Mouse (Mus musculus) forebrain, embryonic 16.5 days (tissue): ENCODE measurements around the gene Ccr4. TPM values are rescaled to one million over a fixed set of nuclear protein-coding genes. Genes with fewer than 3 reads are reported as not detected.

ENCODE experiments used
- ATAC-seq: fragments of 200-750 bp; cut with Nextera tagmentation; 2 replicates; pipeline ENCODE4 v1.8.0; 2017; ENCODE audit warnings: mild to moderate bottlenecking, moderate library complexity
- H3K27ac ChIP-seq: fragments of 300-500 bp; sonication (generic); 2 replicates; pipeline ENCODE4 v1.5.1; 2014; ENCODE audit warnings: low read length, control low read depth
- H3K27me3 ChIP-seq: fragments of 300-500 bp; sonication (generic); replicated peaks from 2 replicates; pipeline ENCODE4 v1.6.1; 2014; ENCODE audit warnings: low read length; ENCODE audit not compliant: control insufficient read depth, insufficient read depth
- H3K36me3 ChIP-seq: fragments of 300-500 bp; sonication (generic); 2 replicates; pipeline ENCODE4 v1.6.1; 2014; ENCODE audit not compliant: control insufficient read depth, insufficient read depth
- H3K4me1 ChIP-seq: fragments of 300-500 bp; sonication (generic); replicated peaks from 2 replicates; pipeline ENCODE4 v1.6.1; 2014; ENCODE audit warnings: low read length; ENCODE audit not compliant: control insufficient read depth, insufficient read depth
- H3K4me2 ChIP-seq: fragments of 300-500 bp; sonication (generic); 2 replicates; pipeline ENCODE4 v1.6.1; 2014; ENCODE audit warnings: mild to moderate bottlenecking, low read length, control low read depth
- H3K4me3 ChIP-seq: fragments of 300-500 bp; sonication (generic); replicated peaks from 2 replicates; pipeline ENCODE4 v1.5.1; 2014; ENCODE audit warnings: mild to moderate bottlenecking, low read length, control low read depth
- H3K9ac ChIP-seq: fragments of 300-500 bp; sonication (generic); replicated peaks from 2 replicates; pipeline ENCODE4 v1.6.1; 2014; ENCODE audit warnings: low read depth, low read length, control low read depth
- H3K9me3 ChIP-seq: fragments of 300-500 bp; sonication (generic); 2 replicates; pipeline ENCODE4 v1.6.1; 2016; ENCODE audit warnings: low read length; ENCODE audit not compliant: control insufficient read depth
- WGBS: fragments of 180-500 bp; shearing (Covaris S2); extraction: QIAGEN DNeasy Blood & Tissue Kit; methylation state at CpG from one replicate; pipeline ENCODE4 v1.1.7; 2014; 5-methylcytosine and 5-hydroxymethylcytosine counted together
- polyA plus RNA-seq: library from polyadenylated mRNA; unstranded; fragments of >200 nt; fragmentation: Nextera tagmentation; extraction: Ambion mirVana; gene quantifications from 2 replicates; pipeline ENCODE4 v1.2.1, GENCODE M21; 2015

Gene Ccr4
- polyA plus RNA-seq, 1 experiment from 2014 or later, result not detected

DNA sequence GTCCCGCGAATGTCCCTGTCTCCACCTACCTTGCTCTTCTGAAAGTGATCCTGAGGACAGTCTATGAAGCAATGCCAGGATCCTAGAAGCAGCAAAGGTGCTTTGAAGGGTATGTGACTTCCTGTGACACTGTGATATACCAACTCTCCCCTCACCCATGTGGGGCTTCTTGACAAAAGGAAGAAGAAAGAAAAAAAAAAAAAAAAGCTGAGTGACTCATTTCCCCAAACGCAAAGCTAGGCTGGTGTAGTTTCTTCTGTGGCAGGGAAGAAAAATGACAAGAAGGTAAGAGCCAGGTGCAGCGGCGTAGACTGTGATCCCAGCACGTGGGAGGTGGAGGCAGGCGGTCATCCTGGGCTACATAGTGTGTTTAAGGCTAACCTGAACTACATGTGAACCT, 8.2 kb downstream of the Ccr4 start:
- H3K9ac ChIP-seq, result no peak overlapping the region
- H3K4me3 ChIP-seq, result no peak overlapping the region
- no peak for ATAC-seq
- no peaks in the 10 kb centered on the region for H3K4me1 ChIP-seq
- H3K36me3 ChIP-seq, result no peaks in the 10 kb centered on the region
- H3K27me3 ChIP-seq, result no peaks in the 10 kb centered on the region
- no peaks in the 10 kb centered on the region for H3K9me3 ChIP-seq
- H3K4me2 ChIP-seq, result no peak overlapping the region
- WGBS, result 83% methylated on average over 7 of the region's 7 CpGs
- no peak overlapping the region for H3K27ac ChIP-seq

DNA sequence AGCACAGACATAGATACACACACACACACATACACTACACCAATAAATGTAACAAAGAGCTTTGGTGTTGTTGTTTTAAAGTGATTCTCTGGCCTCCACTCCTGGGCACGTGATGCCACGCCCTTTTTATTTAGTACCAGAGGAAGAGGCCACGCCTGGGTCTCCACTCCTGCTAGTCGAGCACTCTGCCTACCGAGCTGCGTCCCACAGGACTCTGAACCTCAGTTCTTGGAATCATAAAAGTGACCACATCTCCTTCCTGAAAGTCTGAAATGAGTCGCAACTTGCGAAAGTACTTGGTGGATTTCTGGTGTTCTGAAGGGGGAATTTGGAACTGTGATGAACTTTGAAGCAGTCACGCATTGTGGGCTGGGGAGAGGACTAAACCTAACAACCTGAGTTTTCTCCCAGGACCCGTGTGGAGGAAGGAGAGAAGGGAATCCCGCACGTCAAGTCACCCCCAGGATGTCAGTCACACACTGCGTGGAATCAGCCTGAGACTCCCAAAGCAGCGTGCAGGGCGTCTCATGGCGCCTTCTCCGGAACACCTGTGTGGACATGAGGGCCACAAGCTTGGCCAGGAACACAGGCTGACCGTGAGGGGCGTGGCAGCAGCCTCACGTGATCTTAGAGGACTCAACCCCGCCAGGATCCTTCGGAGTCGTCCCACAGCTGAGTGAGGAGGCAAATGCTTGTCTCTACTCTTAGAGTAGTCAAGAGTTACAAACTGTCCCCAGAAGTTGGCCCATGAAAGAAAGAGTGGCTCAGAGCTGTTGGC, 17.0 kb downstream of the Ccr4 start:
- Histone ChIP-seq H3K9me3 (no peaks in the 10 kb centered on the region), H3K4me3 (no peak overlapping the region), H3K36me3 (no peaks in the 10 kb centered on the region), H3K4me1 (no peaks in the 10 kb centered on the region), H3K27ac (no peak overlapping the region), H3K9ac (no peak overlapping the region), H3K4me2 (no peak overlapping the region), H3K27me3 (no peaks in the 10 kb centered on the region)
- ATAC-seq, result no peak
- WGBS, result 88% methylated on average over 23 of the region's 23 CpGs

DNA sequence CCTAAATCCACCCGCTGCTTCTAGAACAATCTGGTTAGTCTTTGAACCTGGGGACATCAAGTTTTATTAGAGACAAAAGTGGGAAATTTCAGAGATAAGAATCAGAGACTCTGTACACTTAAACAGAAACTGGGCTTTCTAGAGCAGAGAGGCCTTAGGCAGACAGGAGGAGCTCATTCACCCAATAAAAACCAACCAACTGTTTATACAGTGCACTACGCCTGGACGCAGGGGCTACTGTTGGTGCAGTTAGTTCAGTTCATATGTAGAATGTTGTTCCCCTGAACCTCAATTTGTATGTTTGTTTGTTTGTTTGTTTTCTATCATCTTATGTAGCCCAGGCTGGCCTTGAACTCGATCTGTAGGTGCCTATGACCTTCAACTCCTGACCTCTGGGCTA, 17.9 kb downstream of the Ccr4 start:
- H3K9ac ChIP-seq, result no peak overlapping the region
- H3K27ac ChIP-seq, result no peak overlapping the region
- H3K4me1 ChIP-seq, result no peaks in the 10 kb centered on the region
- WGBS, result 88% methylated on average over 4 of the region's 4 CpGs
- H3K4me2 ChIP-seq, result no peak overlapping the region
- no peaks in the 10 kb centered on the region for H3K27me3 ChIP-seq
- H3K36me3 ChIP-seq, result no peaks in the 10 kb centered on the region
- no peaks in the 10 kb centered on the region for H3K9me3 ChIP-seq
- no peak overlapping the region for H3K4me3 ChIP-seq
- ATAC-seq, result no peak

DNA sequence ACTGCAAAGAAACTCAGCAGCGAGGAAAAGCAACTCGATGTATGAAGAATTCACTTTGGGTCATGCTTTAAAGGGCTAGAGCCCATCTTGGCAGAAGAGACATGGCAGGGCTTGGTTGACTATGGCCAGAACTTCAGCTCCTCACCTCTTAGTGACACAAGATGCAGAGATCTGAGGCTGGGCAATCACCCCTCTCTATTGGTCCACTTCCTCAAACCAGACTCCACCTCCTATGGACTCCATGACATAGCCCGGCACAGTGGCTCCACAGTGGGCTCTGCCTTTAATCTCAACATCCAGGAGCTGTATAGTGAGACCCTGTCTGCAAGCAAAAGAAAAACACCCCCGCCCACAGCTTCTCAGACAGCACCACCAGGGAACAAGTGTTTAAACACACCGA, 19.9 kb downstream of the Ccr4 start:
- Histone ChIP-seq H3K9ac (no peak overlapping the region), H3K9me3 (no peaks in the 10 kb centered on the region), H3K4me3 (no peak overlapping the region), H3K27me3 (no peaks in the 10 kb centered on the region), H3K4me2 (no peak overlapping the region), H3K36me3 (no peaks in the 10 kb centered on the region), H3K27ac (no peak overlapping the region), H3K4me1 (no peaks in the 10 kb centered on the region)
- WGBS, result 81% methylated on average over 5 of the region's 5 CpGs
- no peak for ATAC-seq

DNA sequence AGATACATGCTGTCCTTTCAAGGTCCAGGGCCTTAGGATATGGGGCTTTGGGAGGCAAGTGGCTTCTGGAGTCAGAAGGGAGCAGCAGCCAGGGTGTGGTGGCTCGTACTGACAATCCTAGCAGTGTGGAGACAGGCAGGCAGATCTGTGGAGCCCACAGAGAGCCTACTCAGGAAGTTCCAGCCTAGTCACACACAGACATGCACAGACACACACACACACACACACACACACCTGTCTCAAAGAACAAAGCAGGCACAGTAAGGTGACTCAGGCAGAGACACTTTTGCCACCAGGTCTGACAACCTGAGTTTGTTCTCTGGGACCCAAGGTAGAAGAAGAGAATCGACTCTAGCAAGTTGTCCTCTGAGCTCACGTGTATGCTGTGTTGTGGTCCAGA, 23.8 kb downstream of the Ccr4 start:
- 85% methylated on average over 3 of the region's 3 CpGs for WGBS
- H3K4me3 ChIP-seq, result no peak overlapping the region
- H3K9me3 ChIP-seq, result no peaks in the 10 kb centered on the region
- ATAC-seq, result no peak
- no peak overlapping the region for H3K9ac ChIP-seq
- H3K36me3 ChIP-seq, result no peaks in the 10 kb centered on the region
- H3K27me3 ChIP-seq, result no peaks in the 10 kb centered on the region
- no peak overlapping the region for H3K4me2 ChIP-seq
- no peaks in the 10 kb centered on the region for H3K4me1 ChIP-seq
- no peak overlapping the region for H3K27ac ChIP-seq

DNA sequence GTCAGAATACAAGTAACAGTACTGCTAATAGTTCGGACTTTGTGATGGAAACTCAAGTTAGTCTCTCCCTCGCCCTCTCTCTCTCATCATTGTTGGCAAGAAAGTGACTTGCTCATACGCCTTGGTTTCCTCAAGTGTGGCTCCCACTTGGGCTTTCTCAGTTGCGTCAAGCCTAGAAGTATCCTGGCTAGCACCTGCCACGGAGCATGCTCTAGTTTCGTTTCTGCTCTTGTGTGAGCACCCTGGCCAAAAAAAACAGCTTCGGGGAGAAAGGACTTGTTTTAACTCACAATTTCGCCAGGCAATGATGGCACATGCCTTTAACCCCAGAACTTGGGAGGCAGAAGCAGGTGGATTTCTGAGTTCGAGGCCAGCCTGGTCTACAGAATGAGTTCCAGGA, 27.7 kb downstream of the Ccr4 start:
- no peak overlapping the region for H3K4me3 ChIP-seq
- ATAC-seq, result no peak
- no peaks in the 10 kb centered on the region for H3K27me3 ChIP-seq
- H3K9me3 ChIP-seq, result no peaks in the 10 kb centered on the region
- no peak overlapping the region for H3K9ac ChIP-seq
- no peaks in the 10 kb centered on the region for H3K36me3 ChIP-seq
- H3K27ac ChIP-seq, result no peak overlapping the region
- WGBS, result 94% methylated on average over 9 of the region's 9 CpGs
- H3K4me1 ChIP-seq, result no peaks in the 10 kb centered on the region
- no peak overlapping the region for H3K4me2 ChIP-seq

DNA sequence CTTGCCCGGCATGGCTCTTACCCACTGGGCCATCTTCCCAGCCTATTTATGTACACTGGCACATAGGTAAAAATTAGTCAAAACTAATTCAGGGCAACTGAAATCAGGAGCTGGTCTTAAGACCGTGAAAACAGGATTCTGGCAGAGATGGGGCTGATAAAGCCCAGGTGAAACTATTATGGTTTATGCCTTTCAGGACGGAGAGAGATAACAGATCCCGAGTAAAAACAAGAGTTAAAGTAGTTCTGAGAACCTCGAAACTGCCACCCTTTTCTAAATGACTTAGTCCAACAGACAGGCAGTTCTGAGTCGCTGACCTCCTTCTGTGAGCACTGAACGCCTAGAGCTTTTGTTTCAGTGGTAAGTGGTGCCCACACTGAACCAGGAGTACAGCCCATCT, 32.8 kb downstream of the Ccr4 start:
- H3K9me3 ChIP-seq, result no peaks in the 10 kb centered on the region
- no peak for ATAC-seq
- WGBS, result 84% methylated on average over 7 of the region's 7 CpGs
- no peak overlapping the region for H3K27ac ChIP-seq
- no peaks in the 10 kb centered on the region for H3K36me3 ChIP-seq
- no peaks in the 10 kb centered on the region for H3K4me1 ChIP-seq
- H3K27me3 ChIP-seq, result no peaks in the 10 kb centered on the region
- H3K4me2 ChIP-seq, result no peak overlapping the region
- H3K9ac ChIP-seq, result no peak overlapping the region
- no peak overlapping the region for H3K4me3 ChIP-seq

DNA sequence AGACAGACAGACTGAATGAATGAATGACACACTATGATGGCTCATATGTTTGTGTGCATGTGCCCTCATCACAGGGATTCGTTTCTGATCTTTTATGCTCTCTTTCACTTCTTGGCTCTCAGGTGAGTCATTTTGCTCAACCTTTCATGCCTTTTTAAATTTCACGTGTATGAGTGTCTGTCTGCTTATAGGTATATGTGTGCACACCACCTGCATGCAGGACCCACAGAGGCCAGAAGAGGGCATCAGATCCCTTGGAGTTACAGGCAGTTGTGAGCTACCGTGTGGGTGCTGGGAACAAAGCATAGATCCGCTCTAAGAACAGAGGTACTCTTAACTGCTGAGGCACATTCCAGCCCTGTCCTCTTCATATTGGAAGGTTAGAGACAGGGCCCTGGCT, 36.0 kb downstream of the Ccr4 start:
- 90% methylated on average over 4 of the region's 4 CpGs for WGBS
- H3K4me3 ChIP-seq, result no peak overlapping the region
- H3K27me3 ChIP-seq, result no peaks in the 10 kb centered on the region
- no peak overlapping the region for H3K4me2 ChIP-seq
- no peak for ATAC-seq
- no peaks in the 10 kb centered on the region for H3K9me3 ChIP-seq
- no peaks in the 10 kb centered on the region for H3K4me1 ChIP-seq
- H3K9ac ChIP-seq, result no peak overlapping the region
- H3K36me3 ChIP-seq, result no peaks in the 10 kb centered on the region
- no peak overlapping the region for H3K27ac ChIP-seq

DNA sequence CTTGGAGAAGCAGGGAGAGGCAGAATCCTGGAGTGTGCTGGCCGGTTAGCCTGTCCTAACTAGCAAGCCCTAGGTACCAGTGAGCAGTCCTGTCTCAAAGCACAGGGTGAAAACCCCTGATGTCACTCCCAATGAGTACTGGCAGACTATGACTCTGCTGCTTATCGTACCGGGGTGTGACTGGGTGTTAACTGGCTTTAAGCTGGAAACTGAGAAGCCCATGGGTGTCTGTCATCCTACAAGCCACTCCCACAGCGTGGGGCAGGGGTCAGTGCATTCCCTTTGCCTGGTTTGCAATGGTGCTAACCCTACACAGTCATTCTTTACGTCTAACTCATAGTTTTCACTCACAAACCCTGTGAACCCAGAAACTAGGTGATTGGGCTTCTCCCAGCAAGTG, 36.5 kb downstream of the Ccr4 start:
- 90% methylated on average over 5 of the region's 5 CpGs for WGBS
- no peak for ATAC-seq

DNA sequence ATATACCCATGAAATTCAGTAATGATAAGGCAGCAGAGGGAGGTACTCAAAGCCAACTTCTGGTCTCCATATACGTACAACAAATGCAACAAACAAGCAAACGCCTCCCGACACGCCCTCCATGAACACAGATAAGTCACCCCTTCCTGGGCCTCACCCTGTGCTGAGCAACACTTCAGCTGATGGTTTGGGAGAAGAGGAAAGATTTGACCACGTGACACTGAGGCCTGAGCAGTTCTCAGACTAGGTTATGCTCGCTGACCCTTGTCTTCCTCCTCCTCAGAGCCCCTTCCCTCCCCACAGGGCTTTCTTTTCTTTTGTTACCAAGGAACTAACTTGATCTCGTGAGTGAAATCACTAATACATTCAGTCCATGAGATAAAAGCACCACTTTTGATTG, 37.8 kb downstream of the Ccr4 start:
- 74% methylated on average over 7 of the region's 7 CpGs for WGBS
- Histone ChIP-seq H3K4me2 (no peak overlapping the region), H3K27me3 (no peaks in the 10 kb centered on the region), H3K27ac (no peak overlapping the region), H3K36me3 (no peaks in the 10 kb centered on the region), H3K9me3 (no peaks in the 10 kb centered on the region), H3K9ac (no peak overlapping the region), H3K4me1 (no peaks in the 10 kb centered on the region), H3K4me3 (no peak overlapping the region)
- ATAC-seq, result no peak

More for the DNA sequence above, 36.5 kb downstream of the Ccr4 start:
- H3K4me1 ChIP-seq, result no peaks in the 10 kb centered on the region
- no peaks in the 10 kb centered on the region for H3K36me3 ChIP-seq
- H3K9me3 ChIP-seq, result no peaks in the 10 kb centered on the region
- H3K27ac ChIP-seq, result no peak overlapping the region
- no peak overlapping the region for H3K4me2 ChIP-seq
- no peak overlapping the region for H3K9ac ChIP-seq
- no peaks in the 10 kb centered on the region for H3K27me3 ChIP-seq
- no peak overlapping the region for H3K4me3 ChIP-seq
